Mouse (Mus musculus): ENCODE measurements around the gene Psmd8.

GRCm38 (mm10) chr7:29162750-29163525 lies 17.6 kb downstream of the Psmd8 start:
- TF ChIP-seq CTCF (IDR thresholded peaks at IDR 0.05; ENCODE audit: control insufficient read depth, insufficient read depth, low read length) (no peak), POLR2A (IDR thresholded peaks at IDR 0.05; ENCODE audit: borderline replicate concordance, control insufficient read depth, low read depth, low read length) (no peak)
